14 mouse cellular contexts compared by ENCODE assay signal in the genomic region with DNA sequence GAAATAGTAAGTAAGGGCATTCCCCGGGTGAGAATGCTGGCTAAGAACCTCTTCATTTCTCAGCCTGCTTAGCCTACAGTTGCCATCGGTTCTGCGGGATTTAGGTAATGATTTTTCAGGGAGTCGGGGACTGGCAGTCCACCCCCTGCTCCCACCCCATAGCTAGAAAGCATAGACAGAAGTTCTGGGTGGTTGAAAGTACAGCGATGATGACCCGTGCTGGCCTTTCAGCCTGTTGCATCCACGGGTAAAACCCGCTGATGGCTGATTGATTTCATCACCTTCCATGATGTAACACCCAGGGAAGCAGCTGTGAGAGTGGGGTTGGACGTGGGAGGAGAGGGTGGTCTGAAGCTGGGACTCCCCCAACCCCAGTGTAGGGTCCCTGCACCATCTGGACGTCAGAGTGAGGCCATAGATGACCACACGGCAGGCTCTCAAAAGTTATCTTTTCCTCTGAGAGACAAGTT. TPM values are rescaled to one million over a fixed set of nuclear protein-coding genes. Genes with fewer than 3 reads are reported as not detected.
DNase-seq lines count a peak whose midpoint lies in the region; ATAC-seq and TF ChIP-seq lines count a peak whose summit lies in the region.
"Had no signal": no experiment of that assay in that cellular context is flagged by ENCODE, and none has a peak within 500 bp of the region (broad histone marks: within the 10 kb centered on the region; RNA-seq: fewer than 3 reads in every experiment).

A gene (minus strand): TSS at position 51 of the 470 bp plus-strand sequence.

- peaks cover 5% of the 10 kb centered on the region for H3K79me2 ChIP-seq in myocyte (ENCODE audit: control insufficient read depth, insufficient read depth)

- no peak for TF ChIP-seq POLR2A in bone marrow macrophage, adult 2 months (IDR thresholded peaks at IDR 0.05; ENCODE audit: borderline replicate concordance, low read depth, low read length)
- TF ChIP-seq POLR2A in myocyte (IDR thresholded peaks at IDR 0.05; ENCODE audit: insufficient read length, low read depth): no peak

- TF ChIP-seq CTCF in lung, postnatal 0 days (IDR thresholded peaks at IDR 0.05): no peak
- TF ChIP-seq CTCF in bone marrow macrophage, adult 2 months (IDR thresholded peaks at IDR 0.05; ENCODE audit: low read depth, low read length): no peak
- no peak for TF ChIP-seq CTCF in forebrain, postnatal 0 days (IDR thresholded peaks at IDR 0.05; ENCODE audit: low read depth)

- peak within 1 kb of the TSS; percentile 48 for H3K4me2 ChIP-seq in heart, embryonic 14.5 days (ENCODE audit: low read length)
- no peak within 1 kb of the TSS for H3K4me2 ChIP-seq in lung, embryonic 15.5 days
- no peak within 1 kb of the TSS for H3K4me2 ChIP-seq in lung, postnatal 0 days (replicated peaks; ENCODE audit: low read depth, low read length)
- no peak within 1 kb of the TSS for H3K4me2 ChIP-seq in myocyte (ENCODE audit: low read depth)
- no peak within 1 kb of the TSS for H3K4me2 ChIP-seq in forebrain, postnatal 0 days (ENCODE audit: low read depth)
- H3K4me2 ChIP-seq: embryonic facial prominence, embryonic 12.5 days had no signal

- peak within 1 kb of the TSS; percentile 14 for H3K9ac ChIP-seq in heart, embryonic 14.5 days (ENCODE audit: low read length)
- H3K9ac ChIP-seq in lung, embryonic 15.5 days: no peak within 1 kb of the TSS
- H3K9ac ChIP-seq in lung, postnatal 0 days (replicated peaks; ENCODE audit: low read depth): no peak within 1 kb of the TSS
- H3K9ac ChIP-seq in forebrain, postnatal 0 days: no peak within 1 kb of the TSS
- H3K9ac ChIP-seq: embryonic facial prominence, embryonic 12.5 days had no signal

- no peak for TF ChIP-seq EP300 in lung, postnatal 0 days (IDR thresholded peaks at IDR 0.05)

- ATAC-seq in heart, embryonic 14.5 days (ENCODE audit: insufficient number of reproducible peaks, insufficient read depth, low FRiP score, low read depth): no peak
- no peak for ATAC-seq in lung, embryonic 15.5 days (ENCODE audit: borderline replicate concordance, extremely low read depth, low FRiP score, low TSS enrichment)
- ATAC-seq in lung, postnatal 0 days: no peak
- ATAC-seq in forebrain, postnatal 0 days: no peak
- ATAC-seq: forebrain, embryonic 14.5 days; inflammation-experienced regulatory T-cells, adult 6 months had no signal

- peak within 1 kb of the TSS; percentile 81 to 86 for H3K27ac ChIP-seq in heart, embryonic 14.5 days (replicated peaks in 1 of 2; ENCODE audit: control insufficient read depth in 1 of 2, insufficient read depth in 1 of 2, low read depth in 2 of 2, low read length in 2 of 2)
- 0 out of 2 replicates have a peak within 1 kb of the TSS, but pooled peaks have one; percentile 9 for H3K27ac ChIP-seq in lung, embryonic 15.5 days
- H3K27ac ChIP-seq in lung, postnatal 0 days (ENCODE audit: low read length): no peak within 1 kb of the TSS
- H3K27ac ChIP-seq in bone marrow macrophage, adult 2 months (ENCODE audit: insufficient read depth, low read depth, low read length): peak within 1 kb of the TSS; percentile 73
- H3K27ac ChIP-seq in forebrain, postnatal 0 days (ENCODE audit: low read depth, low read length): no peak within 1 kb of the TSS
- H3K27ac ChIP-seq: embryonic facial prominence, embryonic 12.5 days had no signal

- 0 out of 4 replicates have a peak within 1 kb of the TSS, but pooled peaks of 1 of the 2 experiments have one; percentile 7 for H3K4me3 ChIP-seq in heart, embryonic 14.5 days (ENCODE audit: control insufficient read depth in 1 of 2, insufficient read depth in 1 of 2, low read depth in 1 of 2, low read length in 2 of 2)
- no peak within 1 kb of the TSS for H3K4me3 ChIP-seq in lung, embryonic 15.5 days
- no peak within 1 kb of the TSS for H3K4me3 ChIP-seq in lung, postnatal 0 days (ENCODE audit: low read depth, low read length)
- peak within 1 kb of the TSS; percentile 32 for H3K4me3 ChIP-seq in bone marrow macrophage, adult 2 months (ENCODE audit: insufficient read depth, low read length)
- H3K4me3 ChIP-seq in myocyte: no peak within 1 kb of the TSS
- no peak within 1 kb of the TSS for H3K4me3 ChIP-seq in forebrain, postnatal 0 days (ENCODE audit: low read depth, low read length)
- H3K4me3 ChIP-seq: embryonic facial prominence, embryonic 12.5 days had no signal

- peaks cover 25 to 30% of the 10 kb centered on the region in 2 experiments for H3K4me1 ChIP-seq in heart, embryonic 14.5 days (ENCODE audit: control insufficient read depth in 2 of 2, insufficient read depth in 2 of 2, low read length in 2 of 2)
- H3K4me1 ChIP-seq in lung, embryonic 15.5 days: peaks cover 17% of the 10 kb centered on the region
- peaks cover 13% of the 10 kb centered on the region for H3K4me1 ChIP-seq in lung, postnatal 0 days (ENCODE audit: insufficient read depth, low read depth, low read length)
- peaks cover 33% of the 10 kb centered on the region for H3K4me1 ChIP-seq in bone marrow macrophage, adult 2 months (ENCODE audit: control insufficient read depth, insufficient read depth, low read length)
- peaks cover 7% of the 10 kb centered on the region for H3K4me1 ChIP-seq in forebrain, postnatal 0 days (ENCODE audit: insufficient read depth)

- no peaks in the 10 kb centered on the region for H3K36me3 ChIP-seq in heart, embryonic 14.5 days (ENCODE audit: control insufficient read depth, insufficient read depth, low read length)
- no peaks in the 10 kb centered on the region for H3K36me3 ChIP-seq in lung, embryonic 15.5 days
- no peaks in the 10 kb centered on the region for H3K36me3 ChIP-seq in lung, postnatal 0 days (ENCODE audit: insufficient read depth, low read length)
- no peaks in the 10 kb centered on the region for H3K36me3 ChIP-seq in myocyte (ENCODE audit: control insufficient read depth, insufficient read depth)
- H3K36me3 ChIP-seq in forebrain, postnatal 0 days (ENCODE audit: insufficient read depth): no peaks in the 10 kb centered on the region
- H3K36me3 ChIP-seq: embryonic facial prominence, embryonic 12.5 days had no signal

- no peaks in the 10 kb centered on the region for H3K9me3 ChIP-seq in heart, embryonic 14.5 days (ENCODE audit: control insufficient read depth, low read length)
- H3K9me3 ChIP-seq in lung, embryonic 15.5 days: no peaks in the 10 kb centered on the region
- no peaks in the 10 kb centered on the region for H3K9me3 ChIP-seq in lung, postnatal 0 days (ENCODE audit: low read length)
- no peaks in the 10 kb centered on the region for H3K9me3 ChIP-seq in forebrain, postnatal 0 days (ENCODE audit: low read length)
- H3K9me3 ChIP-seq: embryonic facial prominence, embryonic 12.5 days had no signal

- DNase-seq in heart, postnatal 25 days (ENCODE audit: low spot score): no peak
- DNase-seq in lung, postnatal 0 days (ENCODE audit: low spot score): no peak
- DNase-seq in forebrain, postnatal 0 days: no peak
- DNase-seq: gastrocnemius, postnatal 36 days; lung, adult 2 months; thymus, postnatal 4 days had no signal

- 64% methylated on average over 11 of the region's 11 CpGs for WGBS in heart, embryonic 14.5 days
- 81% methylated on average over 11 of the region's 11 CpGs for WGBS in lung, embryonic 15.5 days
- WGBS in lung, postnatal 0 days: 67% methylated on average over 11 of the region's 11 CpGs
- WGBS in forebrain, postnatal 0 days: 77% methylated on average over 11 of the region's 11 CpGs

- H3K27me3 ChIP-seq in heart, embryonic 14.5 days (ENCODE audit: control insufficient read depth, insufficient read depth, low read length): no peaks in the 10 kb centered on the region
- H3K27me3 ChIP-seq in lung, embryonic 15.5 days: no peaks in the 10 kb centered on the region
- no peaks in the 10 kb centered on the region for H3K27me3 ChIP-seq in lung, postnatal 0 days (replicated peaks; ENCODE audit: insufficient read depth, low read length)
- no peaks in the 10 kb centered on the region for H3K27me3 ChIP-seq in myocyte (ENCODE audit: control insufficient read depth, insufficient read depth, insufficient read length)
- H3K27me3 ChIP-seq in forebrain, postnatal 0 days (ENCODE audit: insufficient read depth, low read length): no peaks in the 10 kb centered on the region
- H3K27me3 ChIP-seq: embryonic facial prominence, embryonic 12.5 days had no signal

- intact Hi-C loops in heart, postnatal 25 days (cut with DNase I): no loop called here

- no peak within 1 kb of the TSS for H3ac ChIP-seq in myocyte (ENCODE audit: control insufficient read depth, insufficient read length)

TF ChIP-seq in myocyte, 11 proteins besides CTCF, POLR2A, EP300 and RAD21:
- TF ChIP-seq MYOG (IDR thresholded peaks at IDR 0.05; ENCODE audit: control insufficient read depth in 1 of 3, insufficient read depth in 1 of 3, insufficient read length in 2 of 3, low read depth in 2 of 3) (peak in 1 of 3 experiments; percentile 41), CEBPB (IDR thresholded peaks at IDR 0.05; ENCODE audit: insufficient read depth, poor library complexity, severe bottlenecking) (peak; percentile 80; the same call in 1 of the 2 replicates), POLR2AphosphoS2 (IDR thresholded peaks at IDR 0.05; ENCODE audit: insufficient read length, low read depth) (no peak), USF1 (IDR thresholded peaks at IDR 0.05; ENCODE audit: low read depth) (no peak)

RNA-seq across cellular contexts. Expression of the gene that starts here (rescaled TPM):
- polyA plus RNA-seq in heart, embryonic 14.5 days (2014; fragmentation: Nextera tagmentation; extraction: Ambion mirVana): 3.3 and 4.3 TPM in 2 replicates
- under 1 TPM in 1 of 2 experiments, not detected in 1; 0.18 TPM for total RNA-seq in heart, postnatal 25 days (2021)
- polyA plus RNA-seq in lung, embryonic 15.5 days (2015; fragmentation: Nextera tagmentation; extraction: Ambion mirVana): 0.15 and 0.17 TPM in 2 replicates
- polyA plus RNA-seq in lung, postnatal 0 days (2015; fragmentation: Nextera tagmentation; extraction: Ambion mirVana): 0.30 and 0.32 TPM in 2 replicates
- polyA plus RNA-seq in bone marrow macrophage, adult 2 months (2012; ENCODE audit: insufficient read depth, insufficient read length, missing spikeins): not detected in 2 replicates
- polyA plus RNA-seq in myocyte (2012; fragmentation: generic; extraction: Trizol): 0.24 TPM
- total RNA-seq in forebrain, postnatal 0 days (2014; rRNA removed): 0.31 TPM in 1 of 2 replicates, not detected in the other
- polyA plus RNA-seq in forebrain, postnatal 0 days (2015; fragmentation: Nextera tagmentation; extraction: Ambion mirVana): not detected in 2 replicates
- total RNA-seq: adrenal gland, postnatal 4 days; gastrocnemius, postnatal 36 days had no signal
- polyA plus RNA-seq: embryonic facial prominence, embryonic 12.5 days; forebrain, embryonic 14.5 days; inflammation-experienced regulatory T-cells, adult 6 months had no signal

Comparison
In these comparisons a context has a peak if more than half of its experiments do, and no peak if none do; other contexts are left out.
1. H3K27ac ChIP-seq: peak in heart, embryonic 14.5 days (2 of 2), lung, embryonic 15.5 days (single experiment) and bone marrow macrophage, adult 2 months (single experiment); none in lung, postnatal 0 days (single experiment) and forebrain, postnatal 0 days (single experiment).